Mouse (Mus musculus) embryo, embryonic 11.5 days (tissue): ENCODE results near the gene Tmco4.

Source experiments
- DNase-seq: peaks from one replicate; pipeline ENCODE4 v3.0.0-alpha.2; 2012; ENCODE audit warnings: low read depth, low spot score

Tmco4 gene

DNA sequence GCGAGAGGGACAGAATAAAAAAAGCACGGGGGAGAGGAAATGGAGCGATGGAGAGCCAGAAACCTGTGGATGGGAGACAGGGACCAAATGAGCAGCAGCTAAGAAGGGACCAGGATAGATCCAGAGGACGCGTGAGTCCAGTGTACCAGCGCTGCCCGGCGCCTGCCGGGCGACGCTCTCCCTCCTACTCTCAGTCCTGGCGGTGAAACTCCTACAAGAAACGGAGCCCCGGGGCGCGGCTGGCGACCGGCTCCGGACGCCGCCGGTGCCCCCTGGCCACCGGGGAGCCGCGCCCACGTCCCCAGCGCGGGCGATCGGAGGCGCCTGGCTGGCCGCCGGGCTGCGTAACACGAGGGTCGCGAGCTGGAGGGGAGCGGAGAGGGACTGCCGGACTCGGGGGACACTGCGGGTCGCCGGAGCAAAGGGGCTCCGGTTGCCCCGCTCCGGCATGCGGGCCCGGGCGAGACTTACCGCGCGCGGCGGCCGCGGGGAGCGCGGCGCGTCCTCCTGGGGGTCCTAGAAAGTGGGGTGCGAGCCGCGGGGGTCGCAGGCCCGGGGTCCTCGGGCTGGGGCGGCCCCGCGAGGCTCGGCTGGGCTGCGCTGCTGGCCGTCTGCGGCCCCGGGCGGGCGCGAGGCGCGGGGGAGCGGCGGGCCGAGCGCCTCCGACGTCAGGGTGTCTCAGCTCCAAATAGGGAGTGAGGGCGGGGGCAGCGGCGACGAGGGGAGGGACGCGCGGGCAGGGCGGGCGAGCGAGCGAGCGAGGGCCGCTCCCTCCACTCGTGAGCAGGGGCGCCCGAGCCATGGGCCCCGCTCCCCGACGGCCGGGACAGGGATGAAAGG, 119.9 kb downstream of the Tmco4 start, which contains the start of gene Nbl1:
TSS of gene Nbl1 (minus strand) at position 638 of the 840 bp plus-strand sequence.
- DNase-seq: no peak

DNA sequence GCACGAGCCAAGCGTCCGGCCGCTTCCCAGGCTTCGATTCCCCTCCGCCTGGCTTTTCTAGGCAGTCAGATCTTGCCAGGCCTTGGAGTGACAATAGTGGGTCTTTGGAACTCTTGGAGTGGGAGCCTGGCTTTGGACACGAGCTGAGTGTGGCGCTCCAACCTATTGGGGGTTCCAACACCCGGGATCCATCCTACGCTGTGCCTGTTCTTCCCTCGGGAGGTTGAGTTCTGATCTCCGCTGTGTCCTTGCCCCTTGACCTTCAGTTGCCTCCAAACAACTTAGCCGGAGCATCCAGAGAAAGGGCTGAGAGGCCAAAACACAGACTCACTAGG, 120.5 kb downstream of the Tmco4 start:
- DNase-seq: no peak

DNA sequence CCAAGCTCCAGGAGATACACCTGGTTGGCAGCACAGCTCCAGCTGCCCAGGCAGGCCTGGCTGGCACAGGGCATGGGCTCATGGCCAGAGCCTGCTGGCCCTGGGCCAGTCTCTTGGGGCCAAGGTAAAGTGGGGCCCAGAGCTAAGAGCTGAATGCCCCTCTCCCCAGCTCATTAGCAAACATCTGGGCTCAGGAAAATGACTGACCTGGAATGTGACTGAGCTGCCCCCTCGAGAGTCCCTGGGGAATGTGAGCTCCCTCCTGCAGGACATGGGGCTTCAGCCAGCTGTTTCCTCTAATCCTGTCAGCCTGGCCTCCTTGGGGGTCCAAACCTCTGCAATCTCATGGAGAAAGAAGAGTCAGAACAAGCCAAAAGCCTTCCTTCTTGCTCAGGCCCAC, 122.7 kb downstream of the Tmco4 start:
- DNase-seq: no peak

DNA sequence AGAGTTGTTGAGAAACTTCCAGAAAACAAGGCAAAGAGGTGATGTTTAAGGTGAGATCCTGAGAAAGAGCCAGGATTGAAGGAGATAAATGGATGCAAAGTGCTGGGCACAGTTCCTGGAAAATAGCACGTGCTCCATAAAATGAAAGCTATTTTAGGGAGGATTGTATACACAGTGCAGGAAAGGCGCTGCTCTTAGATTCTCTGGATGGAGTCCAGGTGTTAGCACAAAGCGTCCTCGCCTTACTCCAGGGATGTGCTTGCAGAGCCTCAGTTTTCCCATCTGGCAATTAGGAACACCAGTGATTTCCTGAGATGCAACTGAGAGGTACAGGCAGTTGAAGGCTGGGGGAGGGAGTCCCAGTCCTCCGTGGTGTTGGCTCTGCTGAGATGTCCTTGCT, 123.5 kb downstream of the Tmco4 start:
- DNase-seq: no peak

DNA sequence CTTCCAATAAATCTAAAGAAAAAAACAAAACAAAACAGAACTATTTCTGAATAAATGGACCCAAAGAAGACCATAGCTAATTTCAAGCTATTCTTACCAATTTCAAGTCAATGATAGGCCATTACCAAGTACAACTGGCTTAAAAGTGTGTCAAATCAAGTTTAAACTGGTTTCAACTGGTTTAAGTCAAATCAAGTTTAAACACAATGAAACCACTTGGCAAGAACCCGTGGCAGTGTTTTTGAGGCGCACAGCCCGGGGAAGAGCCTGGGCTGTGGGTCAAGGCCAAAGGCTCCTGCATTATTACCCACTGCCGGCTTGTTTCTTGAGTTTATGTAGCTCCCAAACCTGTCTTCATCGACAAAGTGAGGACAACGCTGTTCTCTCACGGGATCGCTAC, 127.6 kb downstream of the Tmco4 start:
- no peak for DNase-seq

DNA sequence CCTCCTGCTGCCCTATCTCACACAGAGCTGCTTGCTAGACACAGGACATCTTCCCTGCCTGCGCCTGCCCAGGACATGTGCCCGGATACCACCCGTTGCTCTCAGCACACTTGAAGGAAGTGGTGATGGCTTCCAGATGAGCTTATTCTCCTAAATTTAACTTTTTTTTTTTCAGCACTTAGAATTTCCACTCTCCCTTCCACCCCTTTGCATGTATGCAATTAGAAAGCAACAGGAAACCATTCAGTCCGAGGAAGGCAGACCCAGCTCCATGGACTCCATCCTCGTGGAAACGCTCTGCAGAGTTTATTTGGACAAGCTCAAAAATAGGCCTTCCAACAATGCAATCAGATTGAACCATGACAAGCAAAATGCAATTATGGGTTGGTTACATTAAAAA, 128.9 kb downstream of the Tmco4 start:
- no peak for DNase-seq

DNA sequence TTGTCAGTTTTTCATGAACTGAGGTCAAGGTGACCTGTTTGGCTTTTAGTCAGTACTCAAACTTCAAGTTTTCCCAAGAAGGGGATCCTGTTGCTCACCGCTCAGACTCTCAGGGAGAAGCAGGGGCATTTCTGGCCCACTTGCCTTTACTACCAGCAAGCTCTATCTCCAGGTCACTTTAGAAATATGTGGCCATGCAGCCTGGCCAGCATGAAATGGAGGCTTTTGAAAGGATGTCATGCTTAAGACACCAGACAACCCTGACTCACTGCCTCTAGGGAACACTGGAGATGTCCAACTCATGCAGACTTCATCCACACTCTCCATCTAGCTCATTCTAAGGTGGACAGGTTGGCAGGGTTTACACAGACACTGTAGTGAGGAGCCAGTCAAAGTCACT, 132.8 kb downstream of the Tmco4 start:
- DNase-seq: no peak
